9 mouse cellular contexts compared by ENCODE assay signal in genomic region chr9:114887699-114888098, GRCm38 (mm10). TPM values are rescaled to one million over a fixed set of nuclear protein-coding genes. Genes with fewer than 3 reads are reported as not detected.
DNase-seq lines count a peak whose midpoint lies in the region; ATAC-seq and TF ChIP-seq lines count a peak whose summit lies in the region.
"Had no signal": no experiment of that assay in that cellular context is flagged by ENCODE, and none has a peak within 500 bp of the region (broad histone marks: within the 10 kb centered on the region; RNA-seq: fewer than 3 reads in every experiment).

No protein-coding gene starts in this region.

- H3K27ac ChIP-seq in hindbrain, embryonic 11.5 days (ENCODE audit: low read depth, low read length) = no peak overlapping the region
- H3K27ac ChIP-seq in hindbrain, embryonic 16.5 days (ENCODE audit: low read depth, low read length) = no peak overlapping the region
- H3K27ac ChIP-seq in liver, embryonic 14.5 days = no peak overlapping the region
- H3K27ac ChIP-seq: embryonic facial prominence, embryonic 15.5 days had no signal

- DNase-seq in hindbrain, embryonic 11.5 days (ENCODE audit: low spot score) = peak; percentile 24
- peak; percentile 27 for DNase-seq in CD4-positive helper T cell, adult 2 months (ENCODE audit: low read depth, low spot score)
- DNase-seq in adrenal gland, postnatal 14 days = peak; percentile 44
- DNase-seq in liver, embryonic 14.5 days (ENCODE audit: low read depth in 3 of 3, low spot score in 3 of 3) = peak in 1 of 3 experiments; percentile 4
- peak; percentile 21 for DNase-seq in yolk sac, embryonic 10.5 days (ENCODE audit: low spot score)
- no peak for DNase-seq in ovary, adult 18-20 months (ENCODE audit: low spot score)
- no peak for DNase-seq in right cerebral cortex, postnatal 25 days

- no peak overlapping the region for H3K4me2 ChIP-seq in hindbrain, embryonic 11.5 days (replicated peaks; ENCODE audit: low read depth, low read length)
- H3K4me2 ChIP-seq in hindbrain, embryonic 16.5 days (ENCODE audit: low read length) = no peak overlapping the region
- no peak overlapping the region for H3K4me2 ChIP-seq in liver, embryonic 14.5 days (ENCODE audit: low read depth)
- H3K4me2 ChIP-seq: embryonic facial prominence, embryonic 15.5 days had no signal

- peak; percentile 43 for TF ChIP-seq CTCF in liver, embryonic 14.5 days (IDR thresholded peaks at IDR 0.05; ENCODE audit: low read depth)

- no peaks in the 10 kb centered on the region for H3K4me1 ChIP-seq in hindbrain, embryonic 11.5 days (replicated peaks; ENCODE audit: control insufficient read depth, insufficient read depth, low read length)
- no peaks in the 10 kb centered on the region for H3K4me1 ChIP-seq in hindbrain, embryonic 16.5 days (ENCODE audit: control insufficient read depth, insufficient read depth, low read depth, low read length)
- H3K4me1 ChIP-seq in liver, embryonic 14.5 days (replicated peaks; ENCODE audit: control insufficient read depth in 2 of 2, insufficient read depth in 2 of 2, low read length in 1 of 2) = no peaks in the 10 kb centered on the region

- no peak for TF ChIP-seq EP300 in liver, embryonic 14.5 days (IDR thresholded peaks at IDR 0.05; ENCODE audit: low read depth)

- H3K9me3 ChIP-seq in hindbrain, embryonic 11.5 days (ENCODE audit: control insufficient read depth, low read length) = no peaks in the 10 kb centered on the region
- H3K9me3 ChIP-seq in hindbrain, embryonic 16.5 days (ENCODE audit: control insufficient read depth, low read length) = no peaks in the 10 kb centered on the region
- no peaks in the 10 kb centered on the region for H3K9me3 ChIP-seq in liver, embryonic 14.5 days (ENCODE audit: control insufficient read depth, low read length)
- H3K9me3 ChIP-seq: embryonic facial prominence, embryonic 15.5 days had no signal

- no peak overlapping the region for H3K4me3 ChIP-seq in hindbrain, embryonic 11.5 days (ENCODE audit: low read depth, low read length)
- H3K4me3 ChIP-seq in hindbrain, embryonic 16.5 days (ENCODE audit: low read length) = no peak overlapping the region
- no peak overlapping the region for H3K4me3 ChIP-seq in liver, embryonic 14.5 days (ENCODE audit: insufficient read depth in 1 of 2, low read depth in 2 of 2, low read length in 2 of 2)
- H3K4me3 ChIP-seq: embryonic facial prominence, embryonic 15.5 days had no signal

- no peaks in the 10 kb centered on the region for H3K36me3 ChIP-seq in hindbrain, embryonic 11.5 days (ENCODE audit: control insufficient read depth, insufficient read depth, low read length)
- H3K36me3 ChIP-seq in hindbrain, embryonic 16.5 days (ENCODE audit: control insufficient read depth, insufficient read depth, low read length) = no peaks in the 10 kb centered on the region
- no peaks in the 10 kb centered on the region for H3K36me3 ChIP-seq in liver, embryonic 14.5 days (replicated peaks; ENCODE audit: control insufficient read depth, insufficient read depth, low read depth)
- H3K36me3 ChIP-seq: embryonic facial prominence, embryonic 15.5 days had no signal

- no peak for ATAC-seq in hindbrain, embryonic 11.5 days (ENCODE audit: low FRiP score)
- ATAC-seq in hindbrain, embryonic 16.5 days = no peak
- ATAC-seq in liver, embryonic 14.5 days (ENCODE audit: insufficient read depth) = no peak

- WGBS in hindbrain, embryonic 11.5 days = 94% methylated on average over 3 of the region's 3 CpGs
- 96% methylated on average over 3 of the region's 3 CpGs for WGBS in hindbrain, embryonic 16.5 days
- 65% methylated on average over 3 of the region's 3 CpGs for WGBS in liver, embryonic 14.5 days (ENCODE audit: insufficient replicate concordance)

- no peaks in the 10 kb centered on the region for H3K27me3 ChIP-seq in hindbrain, embryonic 11.5 days (ENCODE audit: control insufficient read depth, insufficient read depth, low read length)
- no peaks in the 10 kb centered on the region for H3K27me3 ChIP-seq in hindbrain, embryonic 16.5 days (replicated peaks; ENCODE audit: control insufficient read depth, insufficient read depth, low read length)
- no peaks in the 10 kb centered on the region for H3K27me3 ChIP-seq in liver, embryonic 14.5 days (ENCODE audit: control insufficient read depth, insufficient read depth, low read length)
- H3K27me3 ChIP-seq: embryonic facial prominence, embryonic 15.5 days had no signal

- H3K9ac ChIP-seq in hindbrain, embryonic 11.5 days (ENCODE audit: low read depth, low read length) = no peak overlapping the region
- H3K9ac ChIP-seq in hindbrain, embryonic 16.5 days (ENCODE audit: low read depth, low read length) = no peak overlapping the region
- H3K9ac ChIP-seq in liver, embryonic 14.5 days (replicated peaks) = no peak overlapping the region
- H3K9ac ChIP-seq: embryonic facial prominence, embryonic 15.5 days had no signal

RNA-seq across cellular contexts. Expression of gene Cmtm8, which starts 43.7 kb away (rescaled TPM):
- polyA plus RNA-seq in hindbrain, embryonic 11.5 days (2014; fragmentation: Nextera tagmentation; extraction: Ambion mirVana) = 22.1 and 29.3 TPM in 2 replicates
- polyA plus RNA-seq in hindbrain, embryonic 16.5 days (2015; fragmentation: Nextera tagmentation; extraction: Ambion mirVana) = 6.8 and 10.3 TPM in 2 replicates
- 9.0 and 16.9 TPM in 2 replicates for total RNA-seq in adrenal gland, postnatal 14 days (2021)
- 16.2 and 21.9 TPM in 2 replicates for polyA plus RNA-seq in liver, embryonic 14.5 days (2012; rRNA removed)
- 24.2 and 26.2 TPM in 2 replicates for polyA plus RNA-seq in liver, embryonic 14.5 days (2014; fragmentation: Nextera tagmentation; extraction: Ambion mirVana)

RNA-seq across cellular contexts. Expression of gene Gpd1l, which starts 46.1 kb away (rescaled TPM):
- 9.8 and 10.7 TPM in 2 replicates for polyA plus RNA-seq in hindbrain, embryonic 11.5 days (2014; fragmentation: Nextera tagmentation; extraction: Ambion mirVana)
- 41.4 and 43.0 TPM in 2 replicates for polyA plus RNA-seq in hindbrain, embryonic 16.5 days (2015; fragmentation: Nextera tagmentation; extraction: Ambion mirVana)
- total RNA-seq in adrenal gland, postnatal 14 days (2021) = 27.2 and 28.3 TPM in 2 replicates
- polyA plus RNA-seq in liver, embryonic 14.5 days (2012; rRNA removed) = 3.9 and 4.6 TPM in 2 replicates
- 3.4 and 3.7 TPM in 2 replicates for polyA plus RNA-seq in liver, embryonic 14.5 days (2014; fragmentation: Nextera tagmentation; extraction: Ambion mirVana)

Comparison
In these comparisons a context has a peak if more than half of its experiments do, and no peak if none do; other contexts are left out.
1. DNase-seq: peak in hindbrain, embryonic 11.5 days (single experiment), CD4-positive helper T cell, adult 2 months (single experiment), adrenal gland, postnatal 14 days (single experiment) and yolk sac, embryonic 10.5 days (single experiment); none in ovary, adult 18-20 months (single experiment) and right cerebral cortex, postnatal 25 days (single experiment).